ENCODE assay signal across 14 mouse cellular contexts in the genomic region with DNA sequence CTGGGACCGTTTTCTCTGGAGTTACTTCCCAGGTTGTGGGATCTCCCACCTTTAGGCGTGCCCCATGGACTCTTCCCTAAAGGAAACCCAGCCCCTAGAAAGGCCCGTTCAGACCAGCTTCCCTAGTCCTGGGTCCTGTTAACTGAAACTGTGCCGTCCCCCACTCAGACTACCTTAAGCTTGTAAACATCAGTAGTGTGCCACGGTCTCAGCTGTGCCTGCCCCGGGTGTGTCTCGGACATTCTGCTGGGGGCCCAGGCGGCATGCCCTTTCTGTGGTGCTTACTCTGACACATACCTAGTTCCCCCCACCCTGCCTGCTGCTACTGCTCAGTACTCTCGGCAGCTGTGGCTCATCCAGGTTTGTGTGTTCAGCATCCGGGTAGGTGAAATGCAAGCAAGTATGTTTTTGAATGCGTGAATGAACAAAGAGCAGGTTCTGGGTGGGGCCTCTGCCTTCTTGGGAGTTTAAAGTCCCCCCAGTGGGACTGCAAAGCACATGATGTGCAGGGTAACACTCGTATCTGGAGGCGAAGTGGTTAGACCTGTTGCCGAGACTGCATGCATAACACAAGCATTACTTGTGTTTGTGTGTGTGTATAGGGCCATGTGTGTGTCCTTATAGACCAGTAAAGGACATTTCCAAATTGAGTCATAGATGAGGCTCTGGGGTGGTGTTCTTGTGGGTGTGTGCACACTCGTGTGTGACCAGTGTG.
DNase-seq lines count a peak whose midpoint lies in the region; ATAC-seq and TF ChIP-seq lines count a peak whose summit lies in the region.
"Had no signal": no experiment of that assay in that cellular context is flagged by ENCODE, and none has a peak within 500 bp of the region (broad histone marks: within the 10 kb centered on the region; RNA-seq: fewer than 3 reads in every experiment).

No protein-coding gene starts in this region.

- 75% methylated on average over 15 of the region's 15 CpGs for WGBS in cerebellum, adult 2 months
- 81% methylated on average over 15 of the region's 15 CpGs for WGBS in hindbrain, embryonic 16.5 days
- WGBS in hindbrain, embryonic 14.5 days, result 81% methylated on average over 15 of the region's 15 CpGs
- WGBS in spleen, adult 2 months, result 63% methylated on average over 15 of the region's 15 CpGs

- H3K36me3 ChIP-seq in hindbrain, embryonic 16.5 days (ENCODE audit: control insufficient read depth, insufficient read depth, low read length), result no peaks in the 10 kb centered on the region
- H3K36me3 ChIP-seq in hindbrain, embryonic 14.5 days (replicated peaks; ENCODE audit: control insufficient read depth, insufficient read depth), result peaks cover 2% of the 10 kb centered on the region
- no peaks in the 10 kb centered on the region; the same call in 1 of the 2 replicates for H3K36me3 ChIP-seq in spleen, adult 2 months (ENCODE audit: control insufficient read depth, insufficient read depth, low read length)
- H3K36me3 ChIP-seq: liver, embryonic 15.5 days had no signal

- DNase-seq in cerebellum, adult 2 months, result no peak
- DNase-seq in cerebellum, adult 11-12 months, result no peak
- DNase-seq in hindbrain, embryonic 14.5 days (ENCODE audit: low spot score), result no peak
- DNase-seq in spleen, adult 2 months (ENCODE audit: low read depth in 1 of 2, low spot score in 2 of 2), result no peak
- no peak for DNase-seq in spleen, adult 12 weeks (ENCODE audit: low spot score)
- DNase-seq in adrenal gland, postnatal 14 days, result no peak
- DNase-seq in gastrocnemius, postnatal 14 days, result no peak
- DNase-seq: cerebellum, adult 9-10 months; kidney, adult 9 months; lung, postnatal 36 days; thymus, postnatal 36 days had no signal

- ATAC-seq in hindbrain, embryonic 16.5 days, result no peak
- ATAC-seq in hindbrain, embryonic 14.5 days (ENCODE audit: low FRiP score), result no peak

- H3K4me1 ChIP-seq in cerebellum, adult 2 months (ENCODE audit: control insufficient read depth, insufficient read depth, low read length), result peaks cover 60% of the 10 kb centered on the region
- peaks cover 66% of the 10 kb centered on the region for H3K4me1 ChIP-seq in hindbrain, embryonic 16.5 days (ENCODE audit: control insufficient read depth, insufficient read depth, low read depth, low read length)
- peaks cover 67% of the 10 kb centered on the region for H3K4me1 ChIP-seq in hindbrain, embryonic 14.5 days (replicated peaks; ENCODE audit: control insufficient read depth, insufficient read depth, low read length)
- H3K4me1 ChIP-seq in spleen, adult 2 months (ENCODE audit: control insufficient read depth, insufficient read depth, insufficient read length), result peaks cover 33% of the 10 kb centered on the region; the same call in 1 of the 2 replicates

- intact Hi-C loops in gastrocnemius, postnatal 14 days (cut with DNase I; ENCODE audit: low total_unique reads), result no loop called here

- peak overlapping the region; percentile 19; the same call in 1 of the 2 replicates for H3K27ac ChIP-seq in cerebellum, adult 2 months (ENCODE audit: insufficient read depth, low read length)
- H3K27ac ChIP-seq in hindbrain, embryonic 16.5 days (ENCODE audit: low read depth, low read length), result 0 out of 2 replicates have a peak overlapping the region, but pooled peaks have one; percentile 3
- H3K27ac ChIP-seq in hindbrain, embryonic 14.5 days, result no peak overlapping the region
- H3K27ac ChIP-seq in spleen, adult 2 months (ENCODE audit: insufficient read depth, low read length), result peak overlapping the region; percentile 68
- H3K27ac ChIP-seq: liver, embryonic 15.5 days had no signal

- TF ChIP-seq POLR2A in cerebellum, adult 2 months (IDR thresholded peaks at IDR 0.05; ENCODE audit: borderline replicate concordance, insufficient read depth, low read length), result no peak
- TF ChIP-seq POLR2A in spleen, adult 2 months (IDR thresholded peaks at IDR 0.05; ENCODE audit: low read depth, low read length), result no peak

- no peak for TF ChIP-seq CTCF in cerebellum, adult 2 months (IDR thresholded peaks at IDR 0.05; ENCODE audit: borderline replicate concordance, insufficient read depth, low read depth, low read length)
- TF ChIP-seq CTCF in spleen, adult 2 months (IDR thresholded peaks at IDR 0.05; ENCODE audit: extremely low read depth, insufficient read depth, insufficient read length, insufficient replicate concordance), result no peak

- H3K4me2 ChIP-seq in hindbrain, embryonic 16.5 days (ENCODE audit: low read length), result no peak overlapping the region
- H3K4me2 ChIP-seq in hindbrain, embryonic 14.5 days (replicated peaks), result no peak overlapping the region
- H3K4me2 ChIP-seq: liver, embryonic 15.5 days had no signal

- no peaks in the 10 kb centered on the region for H3K9me3 ChIP-seq in hindbrain, embryonic 16.5 days (ENCODE audit: control insufficient read depth, low read length)
- no peaks in the 10 kb centered on the region for H3K9me3 ChIP-seq in hindbrain, embryonic 14.5 days (ENCODE audit: control insufficient read depth, low read length)
- H3K9me3 ChIP-seq: liver, embryonic 15.5 days had no signal

- no peak overlapping the region for H3K9ac ChIP-seq in hindbrain, embryonic 16.5 days (ENCODE audit: low read depth, low read length)
- no peak overlapping the region for H3K9ac ChIP-seq in hindbrain, embryonic 14.5 days
- H3K9ac ChIP-seq: liver, embryonic 15.5 days had no signal

- no peaks in the 10 kb centered on the region for H3K27me3 ChIP-seq in cerebellum, adult 2 months (ENCODE audit: control insufficient read depth, insufficient read depth, low read length)
- H3K27me3 ChIP-seq in hindbrain, embryonic 16.5 days (replicated peaks; ENCODE audit: control insufficient read depth, insufficient read depth, low read length), result no peaks in the 10 kb centered on the region
- no peaks in the 10 kb centered on the region for H3K27me3 ChIP-seq in hindbrain, embryonic 14.5 days (ENCODE audit: control insufficient read depth, insufficient read depth, low read length)
- no peaks in the 10 kb centered on the region for H3K27me3 ChIP-seq in spleen, adult 2 months (ENCODE audit: control insufficient read depth, insufficient read depth, low read length)
- H3K27me3 ChIP-seq: liver, embryonic 15.5 days had no signal

- no peak overlapping the region for H3K4me3 ChIP-seq in cerebellum, adult 2 months (replicated peaks; ENCODE audit: insufficient read depth, low read depth, low read length)
- no peak overlapping the region for H3K4me3 ChIP-seq in hindbrain, embryonic 16.5 days (ENCODE audit: low read length)
- no peak overlapping the region for H3K4me3 ChIP-seq in hindbrain, embryonic 14.5 days (replicated peaks; ENCODE audit: low read length)
- no peak overlapping the region for H3K4me3 ChIP-seq in spleen, adult 2 months (ENCODE audit: extremely low read depth, insufficient read depth, insufficient read length)
- H3K4me3 ChIP-seq: erythroblast, embryonic 14.5 days; liver, embryonic 15.5 days had no signal
